Mouse (Mus musculus) thymus, adult 2 months (tissue): Measurements from ENCODE around the gene Uxs1. TPM values are rescaled to one million over a fixed set of nuclear protein-coding genes. Genes with fewer than 3 reads are reported as not detected.

Experiments
- DNase-seq: peaks from one replicate; pipeline ENCODE4 v3.0.0; 2021
- H3K27ac ChIP-seq: fragments of 200-500 bp; 2 replicates; pipeline ENCODE4 v1.5.1; 2012; ENCODE audit warnings: low read length, control low read depth; ENCODE audit not compliant: control insufficient read depth, insufficient read depth
- H3K27me3 ChIP-seq: fragments of 200-500 bp; 2 replicates; pipeline ENCODE4 v1.6.1; 2012; ENCODE audit warnings: mild to moderate bottlenecking, low read length, moderate library complexity, mixed read lengths; ENCODE audit not compliant: control insufficient read depth, insufficient read depth
- H3K36me3 ChIP-seq: fragments of 200-500 bp; 2 replicates; pipeline ENCODE4 v1.6.1; 2012; ENCODE audit warnings: mild to moderate bottlenecking, low read length, moderate library complexity; ENCODE audit not compliant: control insufficient read depth, insufficient read depth
- H3K4me1 ChIP-seq: fragments of 200-500 bp; replicated peaks from 2 replicates; pipeline ENCODE4 v1.6.1; 2012; ENCODE audit warnings: low read length; ENCODE audit not compliant: control insufficient read depth, insufficient read depth
- H3K4me3 ChIP-seq: fragments of 200-500 bp; 2 replicates; pipeline ENCODE4 v1.5.1; 2012; ENCODE audit warnings: mild to moderate bottlenecking, low read length, control low read depth, moderate library complexity; ENCODE audit not compliant: control insufficient read depth, insufficient read depth
- CTCF ChIP-seq: fragments of 200-500 bp; IDR thresholded peaks from 2 replicates; pipeline ENCODE4 v1.5.1; 2012; ENCODE audit warnings: mild to moderate bottlenecking, control low read depth, low read length, moderate library complexity, borderline replicate concordance; ENCODE audit not compliant: control insufficient read depth, poor library complexity, insufficient read depth; ENCODE audit errors: extremely low read depth
- POLR2A ChIP-seq: fragments of 200-500 bp; IDR thresholded peaks from 2 replicates; pipeline ENCODE4 v1.6.1; 2012; ENCODE audit warnings: mild to moderate bottlenecking, low read length, control low read depth, moderate library complexity; ENCODE audit not compliant: control insufficient read depth, poor library complexity, insufficient read depth; ENCODE audit errors: extremely low read depth
- WGBS: fragments of 180-500 bp; shearing (Covaris S2); methylation state at CpG from one replicate; pipeline ENCODE4 v1.1.7; 2018; 5-methylcytosine and 5-hydroxymethylcytosine counted together
- polyA plus RNA-seq: library from polyadenylated mRNA; depleted of rRNA; stranded (reverse); fragments of >200 nt; gene quantifications from 2 replicates; pipeline ENCODE4 v1.2.3, GENCODE M21; 2012; rRNA removed

Gene Uxs1
- polyA plus RNA-seq, 1 experiment: 9.0 TPM

GRCm38 (mm10) chr1:43722459-43722858 lies 105.1 kb downstream of the Uxs1 start:
- DNase-seq: no peak
- TF ChIP-seq CTCF (no peak), POLR2A (no peak)
- H3K4me1 ChIP-seq: no peaks in the 10 kb centered on the region
- H3K36me3 ChIP-seq: no peaks in the 10 kb centered on the region
- no peak overlapping the region for H3K27ac ChIP-seq
- no peaks in the 10 kb centered on the region for H3K27me3 ChIP-seq
- 81% methylated on average over 1 of the region's 1 CpGs for WGBS
- H3K4me3 ChIP-seq: no peak overlapping the region

DNA sequence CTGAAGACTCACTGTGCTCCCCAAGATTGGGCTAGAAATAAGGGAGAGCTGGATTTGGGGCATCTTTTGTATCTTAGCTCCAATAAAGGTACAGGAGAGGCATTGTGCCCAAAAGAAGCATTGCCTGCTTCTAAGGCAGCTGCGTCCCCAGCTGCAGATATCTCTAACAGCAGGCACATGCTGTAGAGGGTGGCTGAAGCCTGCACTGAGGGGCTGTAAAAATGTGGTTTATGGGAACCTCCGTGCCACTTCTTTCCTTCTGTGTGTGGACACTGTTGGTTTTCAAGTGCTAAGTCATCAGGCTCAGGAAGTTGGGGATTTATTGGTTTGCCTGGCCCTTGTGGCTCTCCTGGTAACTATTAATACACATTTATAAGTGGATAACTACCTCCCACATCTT lies 108.8 kb downstream of the Uxs1 start:
- Histone ChIP-seq H3K27ac (no peak overlapping the region), H3K36me3 (no peaks in the 10 kb centered on the region), H3K4me3 (no peak overlapping the region), H3K4me1 (no peaks in the 10 kb centered on the region), H3K27me3 (no peaks in the 10 kb centered on the region)
- TF ChIP-seq POLR2A (no peak), CTCF (no peak)
- 23% methylated on average over 2 of the region's 2 CpGs for WGBS
- DNase-seq: no peak

- Histone ChIP-seq H3K36me3 (no peaks in the 10 kb centered on the region), H3K4me3 (no peak overlapping the region), H3K27ac (no peak overlapping the region), H3K4me1 (no peaks in the 10 kb centered on the region), H3K27me3 (no peaks in the 10 kb centered on the region)
- DNase-seq: no peak
- WGBS: 91% methylated on average over 7 of the region's 7 CpGs
- TF ChIP-seq CTCF (no peak), POLR2A (no peak)
These were observed 109.6 kb downstream of the Uxs1 start for GRCm38 (mm10) chr1:43717967-43718366.

DNA sequence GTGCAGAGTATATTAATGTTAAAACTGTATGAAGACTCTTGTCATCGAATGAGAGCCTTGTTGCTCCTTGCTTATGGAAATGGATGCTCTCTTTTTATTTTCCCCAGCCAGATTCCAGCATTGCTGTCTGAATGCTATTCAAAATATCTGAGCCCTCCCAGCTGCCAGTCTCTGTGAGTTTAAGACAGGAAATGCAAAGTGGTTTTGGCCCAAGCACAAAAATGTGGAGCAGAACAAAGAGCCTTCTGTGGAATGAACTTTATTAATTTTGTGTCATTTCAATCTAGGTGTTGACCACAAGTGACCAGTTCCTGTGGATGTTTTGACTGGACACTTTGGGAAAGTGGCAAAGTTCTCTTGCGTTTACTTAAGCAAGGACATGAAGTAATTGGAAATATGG lies 112.8 kb downstream of the Uxs1 start:
- H3K36me3 ChIP-seq: no peaks in the 10 kb centered on the region
- H3K4me1 ChIP-seq: no peaks in the 10 kb centered on the region
- H3K4me3 ChIP-seq: no peak overlapping the region
- no peak for TF ChIP-seq POLR2A
- H3K27ac ChIP-seq: no peak overlapping the region
- no peak for DNase-seq
- H3K27me3 ChIP-seq: no peaks in the 10 kb centered on the region
- WGBS: 82% methylated on average over 2 of the region's 2 CpGs

DNA sequence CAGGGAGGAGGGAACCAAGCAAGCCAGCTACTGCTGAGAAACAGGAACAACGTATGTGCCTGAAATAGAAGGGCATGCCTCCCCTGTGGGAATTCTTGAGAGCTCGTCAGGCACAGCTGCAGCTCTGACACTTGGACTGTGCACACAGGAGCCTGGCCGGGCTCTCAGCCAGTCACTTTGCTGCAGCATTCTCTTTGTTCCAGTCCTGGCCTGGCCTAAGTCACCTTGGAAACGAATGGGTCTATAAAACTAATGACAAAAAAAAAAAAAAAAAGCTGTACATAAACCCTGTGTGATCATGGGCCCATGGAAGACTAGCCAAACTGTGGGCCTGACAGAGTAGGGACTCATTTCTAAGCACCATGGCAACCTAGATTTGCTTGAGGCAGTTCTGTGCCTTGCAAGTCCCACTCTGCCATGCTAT lies 129.0 kb downstream of the Uxs1 start:
- Histone ChIP-seq H3K27me3 (no peaks in the 10 kb centered on the region), H3K4me3 (no peak overlapping the region), H3K36me3 (no peaks in the 10 kb centered on the region), H3K27ac (no peak overlapping the region), H3K4me1 (no peaks in the 10 kb centered on the region)
- no peak for DNase-seq
- WGBS: 77% methylated on average over 4 of the region's 4 CpGs
- TF ChIP-seq POLR2A: no peak
- no peak for TF ChIP-seq CTCF

Other genes starting within 250 kb of the Uxs1 start
- 0.69 and 1.3 TPM in 2 replicates for gene 1500015O10Rik, start 97.2 kb downstream of the Uxs1 start, polyA plus RNA-seq
- 12.0 and 13.4 TPM in 2 replicates for gene Tpp2, start 105.8 kb upstream of the Uxs1 start, polyA plus RNA-seq
- 0.08 and 0.42 TPM in 2 replicates for gene Mettl21c, start 192.2 kb upstream of the Uxs1 start, polyA plus RNA-seq
- gene Gm8251, start 234.1 kb upstream of the Uxs1 start, polyA plus RNA-seq: 0.13 and 0.18 TPM in 2 replicates